Mouse (Mus musculus) intestine, embryonic 16.5 days (tissue): ENCODE results near the gene Kng1. TPM values are rescaled to one million over a fixed set of nuclear protein-coding genes. Genes with fewer than 3 reads are reported as not detected.

Experiments
- ATAC-seq: fragments of 200-750 bp; cut with Nextera tagmentation; 2 replicates; pipeline ENCODE4 v1.8.0; 2017; ENCODE audit warnings: moderate TSS enrichment, moderate library complexity
- H3K27ac ChIP-seq: fragments of 300-500 bp; sonication (generic); 2 replicates; pipeline ENCODE4 v1.5.1; 2014; ENCODE audit warnings: mild to moderate bottlenecking, low read length
- H3K27me3 ChIP-seq: fragments of 300-500 bp; sonication (generic); replicated peaks from 2 replicates; pipeline ENCODE4 v1.6.1; 2014; ENCODE audit warnings: low read length, control low read depth, mixed read lengths; ENCODE audit not compliant: control insufficient read depth, insufficient read depth
- H3K36me3 ChIP-seq: fragments of 300-500 bp; sonication (generic); 2 replicates; pipeline ENCODE4 v1.6.1; 2014; ENCODE audit warnings: low read length, control low read depth; ENCODE audit not compliant: control insufficient read depth, insufficient read depth
- H3K4me1 ChIP-seq: fragments of 300-500 bp; sonication (generic); 2 replicates; pipeline ENCODE4 v1.6.1; 2014; ENCODE audit warnings: low read length, control low read depth, mixed read lengths; ENCODE audit not compliant: control insufficient read depth, insufficient read depth
- H3K4me2 ChIP-seq: fragments of 300-500 bp; sonication (generic); 2 replicates; pipeline ENCODE4 v1.6.1; 2014; ENCODE audit warnings: low read depth, low read length, control low read depth
- H3K4me3 ChIP-seq: fragments of 300-500 bp; sonication (generic); 2 replicates; pipeline ENCODE4 v1.5.1; 2014; ENCODE audit warnings: mild to moderate bottlenecking, low read length
- H3K9ac ChIP-seq: fragments of 300-500 bp; sonication (generic); 2 replicates; pipeline ENCODE4 v1.6.1; 2014; ENCODE audit warnings: low read depth, low read length
- H3K9me3 ChIP-seq: fragments of 300-500 bp; sonication (generic); 2 replicates; pipeline ENCODE4 v1.6.1; 2016; ENCODE audit warnings: low read length, control low read depth; ENCODE audit not compliant: control insufficient read depth
- WGBS: fragments of 180-500 bp; shearing (Covaris S2); extraction: QIAGEN DNeasy Blood & Tissue Kit; methylation state at CpG from one replicate; pipeline ENCODE4 v1.1.7; 2014; 5-methylcytosine and 5-hydroxymethylcytosine counted together
- polyA plus RNA-seq: library from polyadenylated mRNA; unstranded; fragments of >200 nt; fragmentation: Nextera tagmentation; extraction: Ambion mirVana; gene quantifications from 2 replicates; pipeline ENCODE4 v1.2.1, GENCODE M21; 2015

Kng1 gene
- polyA plus RNA-seq, 1 experiment from 2014 or later = 15.1 TPM

DNA sequence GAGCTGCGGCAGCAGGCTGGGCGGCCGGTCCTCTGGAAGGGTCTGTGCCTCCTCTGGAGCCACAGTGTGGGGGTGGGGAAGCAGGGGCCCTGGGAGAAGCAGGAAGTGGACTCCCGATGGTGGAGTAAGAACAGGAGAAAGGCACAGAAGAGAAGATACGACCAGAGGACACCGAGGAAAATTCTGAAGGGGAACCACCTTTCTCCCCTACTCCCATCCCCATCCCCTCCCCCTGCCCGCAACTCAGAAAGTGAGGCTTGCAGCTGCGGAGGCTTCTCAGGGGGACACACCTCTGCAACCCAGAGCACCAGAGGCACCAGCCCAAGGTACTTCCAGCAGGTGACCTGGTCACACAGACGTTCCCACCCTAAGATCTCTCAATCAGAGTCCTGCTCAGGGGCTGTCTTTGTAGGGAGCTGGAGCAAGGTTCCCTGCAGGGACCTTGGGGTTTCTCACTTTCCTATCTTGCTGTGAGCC lies 42.5 kb downstream of the Kng1 start:
- Histone ChIP-seq H3K27me3 (no peaks in the 10 kb centered on the region), H3K27ac (peak overlapping the region; percentile 48), H3K4me1 (peaks cover 18% of the 10 kb centered on the region; the same call in 1 of the 2 replicates), H3K36me3 (no peaks in the 10 kb centered on the region), H3K9me3 (no peaks in the 10 kb centered on the region), H3K4me2 (peak overlapping the region; percentile 66), H3K4me3 (peak overlapping the region; percentile 44), H3K9ac (peak overlapping the region; percentile 69)
- peak; percentile 77 for ATAC-seq
- WGBS = 2% methylated on average over 9 of the region's 9 CpGs

DNA sequence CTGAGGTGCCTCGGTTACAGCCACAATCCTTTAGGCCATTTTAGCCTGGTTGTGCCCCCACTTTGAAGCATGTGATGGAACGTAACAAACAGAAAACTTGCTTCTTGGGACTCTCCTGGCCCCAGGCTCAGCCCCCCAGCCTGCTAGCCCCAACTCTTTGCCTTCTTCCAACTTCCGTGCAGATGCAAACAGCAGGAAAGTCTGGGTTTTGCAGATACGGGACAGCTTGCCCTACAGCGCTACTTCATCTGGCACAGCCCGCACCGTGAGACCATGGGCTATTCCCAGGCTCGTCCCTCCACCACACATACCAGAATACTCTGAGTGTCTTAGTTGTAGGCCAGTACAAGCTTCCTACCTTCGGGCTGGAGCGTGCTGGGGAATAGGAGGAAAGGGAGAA lies 42.9 kb downstream of the Kng1 start:
- no peaks in the 10 kb centered on the region for H3K36me3 ChIP-seq
- H3K27me3 ChIP-seq = no peaks in the 10 kb centered on the region
- peak overlapping the region; percentile 44 for H3K4me3 ChIP-seq
- peak overlapping the region; percentile 48 for H3K27ac ChIP-seq
- H3K4me2 ChIP-seq = peak overlapping the region; percentile 66
- no peaks in the 10 kb centered on the region for H3K9me3 ChIP-seq
- peak; percentile 19; the same call in 1 of the 2 replicates for ATAC-seq
- peak overlapping the region; percentile 69 for H3K9ac ChIP-seq
- peaks cover 18% of the 10 kb centered on the region; the same call in 1 of the 2 replicates for H3K4me1 ChIP-seq
- 20% methylated on average over 10 of the region's 10 CpGs for WGBS

DNA sequence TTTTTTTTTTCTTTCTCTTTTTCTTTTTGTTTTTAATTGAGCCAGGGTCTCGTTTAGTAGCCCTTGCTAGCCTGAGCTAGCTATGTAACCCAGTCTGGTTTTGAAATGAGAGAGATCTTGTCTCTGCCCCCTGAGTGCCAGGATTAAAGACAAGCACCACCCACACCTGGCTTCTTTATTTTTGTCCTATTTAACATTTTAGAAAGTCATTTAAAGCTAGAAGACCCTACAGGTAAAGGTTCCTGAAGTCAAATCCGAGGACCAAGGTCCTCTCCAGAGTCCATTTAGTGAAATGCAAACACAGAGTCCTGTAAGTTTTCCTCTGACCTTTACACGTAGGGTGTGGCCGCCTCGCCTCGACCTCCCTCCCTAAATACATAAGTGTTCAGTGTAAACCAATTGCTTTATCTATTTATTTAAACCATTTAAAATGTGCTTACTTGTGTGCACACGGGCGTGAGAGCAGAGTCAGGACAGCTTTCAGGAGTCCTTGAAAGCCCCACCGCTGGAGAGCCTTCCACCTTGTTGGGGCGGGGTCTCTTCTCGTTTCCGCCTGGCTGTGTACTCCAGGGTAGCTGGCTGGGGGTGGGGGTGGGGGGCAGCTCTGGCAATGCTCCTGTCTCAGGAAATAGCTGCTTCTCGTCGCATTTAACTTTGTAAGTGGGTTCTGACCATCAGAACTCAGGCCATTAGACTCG lies 44.8 kb downstream of the Kng1 start:
- Histone ChIP-seq H3K4me3 (peak overlapping the region; percentile 38), H3K27ac (peak overlapping the region; percentile 49), H3K9ac (peak overlapping the region; percentile 62), H3K4me2 (peak overlapping the region; percentile 59), H3K36me3 (no peaks in the 10 kb centered on the region), H3K4me1 (peaks cover 21% of the 10 kb centered on the region; the same call in 1 of the 2 replicates), H3K27me3 (no peaks in the 10 kb centered on the region), H3K9me3 (no peaks in the 10 kb centered on the region)
- peak; percentile 9; the same call in 1 of the 2 replicates for ATAC-seq
- WGBS = 11% methylated on average over 15 of the region's 15 CpGs

DNA sequence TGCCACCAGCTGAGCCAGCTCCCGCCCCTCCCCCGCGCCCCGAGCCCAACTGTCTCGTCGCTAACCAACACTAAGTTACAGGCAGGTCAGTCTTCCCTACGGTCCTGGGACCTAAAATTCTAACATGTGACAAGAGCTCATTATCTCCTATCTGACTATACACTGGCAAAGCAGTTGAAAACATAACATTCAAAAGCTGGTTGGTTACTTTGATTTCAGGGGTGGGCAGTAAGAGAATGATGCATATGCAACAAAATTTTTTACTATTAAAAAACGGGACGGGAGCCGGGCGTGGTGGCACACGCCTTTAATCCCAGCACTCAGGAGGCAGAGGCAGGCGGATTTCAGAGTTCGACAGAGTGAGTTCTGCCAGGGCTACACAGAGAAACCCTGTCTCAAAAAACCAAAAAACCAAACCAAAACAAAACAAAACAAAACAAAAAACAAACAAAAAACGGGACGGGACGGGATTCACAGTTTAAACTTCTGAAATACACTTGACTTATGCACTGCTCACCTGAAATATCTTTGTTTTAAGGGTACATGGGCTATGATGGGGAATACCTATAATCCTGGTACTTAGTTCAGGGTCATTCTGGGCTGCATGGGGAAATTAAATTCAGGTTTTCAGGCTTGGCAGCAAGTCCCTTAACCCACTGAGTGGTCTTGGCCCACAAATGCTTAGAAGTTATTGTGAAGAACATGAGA lies 45.5 kb downstream of the Kng1 start:
- WGBS = 36% methylated on average over 17 of the region's 17 CpGs
- H3K36me3 ChIP-seq = no peaks in the 10 kb centered on the region
- H3K9ac ChIP-seq = peak overlapping the region; percentile 62
- peaks cover 21% of the 10 kb centered on the region; the same call in 1 of the 2 replicates for H3K4me1 ChIP-seq
- H3K27me3 ChIP-seq = no peaks in the 10 kb centered on the region
- H3K4me3 ChIP-seq = peak overlapping the region; percentile 38
- ATAC-seq = no peak
- peak overlapping the region; percentile 49 for H3K27ac ChIP-seq
- H3K4me2 ChIP-seq = peak overlapping the region; percentile 59
- H3K9me3 ChIP-seq = no peaks in the 10 kb centered on the region

DNA sequence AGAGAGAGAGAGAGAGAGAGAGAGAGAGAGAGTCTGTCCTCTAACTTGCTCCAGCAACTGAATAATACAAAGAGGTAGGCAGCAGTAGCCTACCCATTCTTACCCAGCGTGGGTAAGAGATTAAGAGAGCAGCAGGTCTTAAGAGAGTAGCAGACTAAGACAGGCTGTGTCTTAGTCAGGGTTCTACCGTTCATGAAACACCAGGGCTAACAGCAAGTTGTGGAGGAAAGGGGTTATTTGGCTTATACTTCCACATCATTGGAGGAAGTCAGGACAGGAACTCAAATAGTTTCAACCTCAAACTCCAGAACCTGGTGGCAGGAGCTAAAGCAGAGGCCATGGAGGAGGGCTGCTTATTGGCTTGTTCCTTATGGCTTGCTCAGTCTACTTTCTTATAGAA lies 46.2 kb downstream of the Kng1 start:
- no peak for ATAC-seq
- Histone ChIP-seq H3K9me3 (no peaks in the 10 kb centered on the region), H3K36me3 (no peaks in the 10 kb centered on the region), H3K9ac (no peak overlapping the region), H3K27me3 (no peaks in the 10 kb centered on the region), H3K27ac (no peak overlapping the region), H3K4me1 (peaks cover 21% of the 10 kb centered on the region; the same call in 1 of the 2 replicates), H3K4me2 (no peak overlapping the region), H3K4me3 (no peak overlapping the region)
- WGBS = 73% methylated on average over 2 of the region's 2 CpGs

DNA sequence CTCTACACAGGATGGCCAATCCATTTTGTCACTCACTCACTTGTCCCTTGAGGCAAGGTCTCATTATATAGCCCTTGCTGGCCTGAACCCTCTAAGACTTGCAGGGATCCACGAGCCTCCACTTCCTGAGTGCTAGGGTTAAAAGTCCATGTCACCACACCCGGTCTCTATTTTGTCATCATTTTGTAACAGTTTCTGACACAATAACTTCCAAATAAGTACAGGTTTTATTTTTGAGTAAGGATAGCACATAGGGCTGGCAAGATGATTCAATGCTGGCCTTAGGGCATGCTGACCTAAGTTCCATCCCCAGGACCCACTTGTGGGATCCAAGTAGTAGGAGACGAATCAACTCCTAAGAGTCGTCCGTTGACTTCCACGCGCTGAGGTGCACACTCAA lies 48.5 kb downstream of the Kng1 start:
- Histone ChIP-seq H3K27me3 (no peaks in the 10 kb centered on the region), H3K9me3 (no peaks in the 10 kb centered on the region), H3K9ac (no peak overlapping the region), H3K4me1 (peaks cover 12% of the 10 kb centered on the region), H3K27ac (no peak overlapping the region), H3K36me3 (peaks cover 2% of the 10 kb centered on the region; the same call in 1 of the 2 replicates), H3K4me2 (0 out of 2 replicates have a peak overlapping the region, but pooled peaks have one; percentile 14), H3K4me3 (no peak overlapping the region)
- no peak for ATAC-seq
- 64% methylated on average over 7 of the region's 7 CpGs for WGBS

DNA sequence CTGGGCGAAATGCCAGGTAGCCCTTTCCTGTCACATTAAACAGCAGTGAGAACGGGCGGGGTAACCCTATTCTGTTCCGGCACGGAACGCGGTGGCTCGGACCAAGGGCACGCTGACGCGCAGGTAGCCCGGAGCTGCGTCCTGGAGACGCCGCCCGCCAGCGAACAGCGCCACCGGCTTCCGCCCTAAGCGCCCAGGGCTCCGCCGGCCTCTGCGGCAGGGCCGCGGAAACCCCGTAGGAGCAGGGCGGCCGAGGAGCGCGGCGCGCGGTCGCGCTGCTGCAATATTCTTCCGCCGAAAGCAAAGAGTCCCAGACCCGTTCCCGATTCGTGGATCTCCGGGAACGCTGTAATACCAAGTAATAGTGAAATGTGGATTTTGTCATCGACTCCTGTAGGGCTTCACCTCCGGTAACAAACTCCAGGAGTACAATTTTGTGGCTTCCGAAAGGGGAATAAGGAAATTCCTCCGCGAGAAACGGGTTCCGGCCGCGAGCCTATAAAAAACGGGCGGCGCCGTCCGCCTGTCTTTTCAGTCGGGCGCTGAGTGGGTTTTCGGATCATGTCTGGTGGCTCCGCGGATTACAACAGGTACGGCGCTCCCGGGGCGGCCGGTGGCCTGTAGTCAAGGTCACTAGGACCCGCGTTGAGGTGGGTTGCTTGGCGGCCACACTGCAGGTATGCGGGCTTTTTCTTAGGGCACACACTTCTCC lies 49.7 kb downstream of the Kng1 start, which contains the start of gene Eif4a2:
Eif4a2 (plus strand) TSS at position 214 of the 712 bp plus-strand sequence.
- WGBS = under 1% methylated on average over 71 of the region's 71 CpGs
- ATAC-seq = peak; percentile 91

DNA sequence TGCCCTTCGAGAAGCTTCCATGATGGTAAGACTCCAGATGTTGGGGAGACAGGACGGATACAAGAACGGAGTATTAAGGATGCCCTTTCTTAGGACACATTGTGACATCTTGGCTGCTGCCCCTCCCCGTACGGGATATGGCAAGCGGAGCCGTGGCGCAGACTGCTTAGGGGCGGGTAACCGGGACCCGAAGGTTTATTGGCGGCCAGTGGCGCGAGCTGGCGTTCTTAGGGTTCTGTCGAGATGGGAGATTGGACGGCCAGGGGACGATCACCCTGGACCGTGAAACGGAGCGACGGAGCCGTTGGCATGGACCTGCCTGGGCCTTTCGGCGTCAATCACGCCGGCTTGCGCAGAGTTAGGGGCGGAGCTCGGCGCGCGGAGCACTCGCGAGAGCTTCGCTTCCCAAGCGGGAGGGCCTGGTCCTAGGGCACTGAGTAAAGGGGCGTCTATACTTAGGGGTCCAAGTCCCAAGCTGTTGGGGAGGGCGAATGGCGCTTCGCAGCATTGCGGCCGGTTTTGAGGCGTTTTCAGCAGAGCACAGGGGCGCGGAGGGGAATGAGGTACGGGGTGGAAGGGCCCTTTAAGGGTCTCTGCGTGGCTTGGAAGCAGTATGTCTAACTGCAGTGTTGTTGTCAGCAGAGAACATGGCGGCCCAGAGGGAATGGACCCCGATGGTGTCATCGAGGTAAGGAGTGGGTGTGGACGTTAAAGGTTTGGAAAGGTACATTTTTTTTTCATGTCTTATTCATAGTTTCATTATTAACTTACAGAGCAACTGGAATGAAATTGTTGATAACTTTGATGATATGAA lies 50.5 kb downstream of the Kng1 start:
- peaks cover 8% of the 10 kb centered on the region for H3K4me1 ChIP-seq
- no peaks in the 10 kb centered on the region for H3K9me3 ChIP-seq
- peaks cover 10% of the 10 kb centered on the region for H3K36me3 ChIP-seq
- peak overlapping the region; percentile 79 for H3K4me2 ChIP-seq
- H3K27ac ChIP-seq = peak overlapping the region; percentile 98
- WGBS = under 1% methylated on average over 52 of the region's 52 CpGs
- no peaks in the 10 kb centered on the region for H3K27me3 ChIP-seq
- peak overlapping the region; percentile 99 for H3K9ac ChIP-seq
- ATAC-seq = peak; percentile 74
- peak overlapping the region; percentile 99 for H3K4me3 ChIP-seq

More for the DNA sequence above, 49.7 kb downstream of the Kng1 start, which contains the start of gene Eif4a2:
- H3K9ac ChIP-seq = peak within 1 kb of the TSS; percentile 99
- H3K27me3 ChIP-seq = no peaks in the 10 kb centered on the region
- H3K4me3 ChIP-seq = peak within 1 kb of the TSS; percentile 99
- H3K36me3 ChIP-seq = peaks cover 5% of the 10 kb centered on the region; the same call in 1 of the 2 replicates
- peak within 1 kb of the TSS; percentile 98 for H3K27ac ChIP-seq
- H3K4me2 ChIP-seq = peak within 1 kb of the TSS; percentile 79
- H3K9me3 ChIP-seq = no peaks in the 10 kb centered on the region
- peaks cover 14% of the 10 kb centered on the region for H3K4me1 ChIP-seq
